Mouse (Mus musculus) heart, embryonic 14.5 days (tissue): ENCODE measurements around the gene Nck1. TPM values are rescaled to one million over a fixed set of nuclear protein-coding genes. Genes with fewer than 3 reads are reported as not detected.
A peak's percentile ranks its signal among the peaks of the same experiment; 100 is the strongest.

Experiments used
- ATAC-seq: fragments of 200-750 bp; cut with Nextera tagmentation; 2 replicates; pipeline ENCODE4 v1.8.0; 2017; ENCODE audit warnings: low read depth, moderate TSS enrichment; ENCODE audit not compliant: insufficient number of reproducible peaks, insufficient read depth, low FRiP score
- H3K27ac ChIP-seq, 2 experiments: fragments of 200-500 bp in 1 of 2; fragments of 300-500 bp in 1 of 2; sonication (generic) in 1 of 2; replicated peaks in 1 of 2; 2 replicates each; pipeline ENCODE4 v1.5.1; 2012 to 2014; ENCODE audit warnings: low read depth in 2 of 2, low read length in 2 of 2, control low read depth in 1 of 2, mild to moderate bottlenecking in 1 of 2, mixed read lengths in 1 of 2; ENCODE audit not compliant: control insufficient read depth in 1 of 2, insufficient read depth in 1 of 2
- H3K27me3 ChIP-seq: fragments of 300-500 bp; sonication (generic); 2 replicates; pipeline ENCODE4 v1.6.1; 2014; ENCODE audit warnings: mild to moderate bottlenecking, low read length, control low read depth; ENCODE audit not compliant: control insufficient read depth, insufficient read depth
- H3K36me3 ChIP-seq: fragments of 300-500 bp; sonication (generic); 2 replicates; pipeline ENCODE4 v1.6.1; 2014; ENCODE audit warnings: mild to moderate bottlenecking, control low read depth, low read length, mixed read lengths; ENCODE audit not compliant: control insufficient read depth, insufficient read depth
- H3K4me1 ChIP-seq, 2 experiments: fragments of 200-500 bp in 1 of 2; fragments of 300-500 bp in 1 of 2; sonication (generic) in 1 of 2; 2 replicates each; pipeline ENCODE4 v1.6.1; 2012 to 2014; ENCODE audit warnings: low read length in 2 of 2, control low read depth in 1 of 2, mixed read lengths in 1 of 2; ENCODE audit not compliant: control insufficient read depth in 2 of 2, insufficient read depth in 2 of 2
- H3K4me2 ChIP-seq: fragments of 300-500 bp; sonication (generic); 2 replicates; pipeline ENCODE4 v1.6.1; 2014; ENCODE audit warnings: mild to moderate bottlenecking, low read length
- H3K4me3 ChIP-seq, 2 experiments: fragments of 200-500 bp in 1 of 2; fragments of 300-500 bp in 1 of 2; sonication (generic) in 1 of 2; 2 replicates each; pipeline ENCODE4 v1.5.1; 2012 to 2014; ENCODE audit warnings: low read length in 2 of 2, mild to moderate bottlenecking in 2 of 2, control low read depth in 1 of 2, low read depth in 1 of 2, moderate library complexity in 1 of 2; ENCODE audit not compliant: control insufficient read depth in 1 of 2, insufficient read depth in 1 of 2
- H3K9ac ChIP-seq: fragments of 300-500 bp; sonication (generic); 2 replicates; pipeline ENCODE4 v1.6.1; 2014; ENCODE audit warnings: mild to moderate bottlenecking, low read length
- H3K9me3 ChIP-seq: fragments of 300-500 bp; sonication (generic); 2 replicates; pipeline ENCODE4 v1.6.1; 2016; ENCODE audit warnings: low read length, control low read depth; ENCODE audit not compliant: control insufficient read depth
- WGBS: fragments of 180-500 bp; shearing (Covaris S2); extraction: QIAGEN DNeasy Blood & Tissue Kit; methylation state at CpG from one replicate; pipeline ENCODE4 v1.1.7; 2014; 5-methylcytosine and 5-hydroxymethylcytosine counted together
- polyA plus RNA-seq: library from polyadenylated mRNA; unstranded; fragments of >200 nt; fragmentation: Nextera tagmentation; extraction: Ambion mirVana; gene quantifications from 2 replicates; pipeline ENCODE4 v1.2.1, GENCODE M21; 2014

Gene Nck1
- polyA plus RNA-seq, 1 experiment from 2014 or later, result 61.7 TPM

GRCm38 (mm10) chr9:100462098-100462497, 83.8 kb downstream of the Nck1 start:
- Histone ChIP-seq H3K4me3 (no peak overlapping the region), H3K9ac (no peak overlapping the region), H3K4me1 (no peaks in the 10 kb centered on the region), H3K36me3 (peaks cover 5% of the 10 kb centered on the region; the same call in 1 of the 2 replicates), H3K27ac (no peak overlapping the region), H3K27me3 (no peaks in the 10 kb centered on the region), H3K9me3 (no peaks in the 10 kb centered on the region), H3K4me2 (no peak overlapping the region)
- ATAC-seq, result no peak
- WGBS, result 90% methylated on average over 4 of the region's 4 CpGs

DNA sequence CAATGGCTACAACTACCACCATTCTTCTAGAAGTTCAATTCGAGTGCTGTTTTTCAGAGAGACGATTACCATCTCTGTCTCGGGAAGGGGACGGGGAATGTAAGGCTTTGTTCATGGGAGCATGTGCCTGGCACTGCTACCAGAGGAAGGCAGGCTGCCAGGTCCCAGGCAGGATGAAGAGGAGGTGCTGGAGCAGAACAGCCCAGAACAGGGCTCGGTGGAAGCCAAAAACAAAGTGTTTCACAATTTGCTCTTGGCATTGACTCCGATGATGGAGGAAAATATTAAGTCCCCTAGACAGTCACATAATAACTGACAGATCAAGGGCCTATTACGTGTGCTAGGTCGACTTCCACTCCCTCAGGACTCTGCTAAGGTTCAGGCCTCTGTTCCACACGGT, 84.3 kb downstream of the Nck1 start:
- Histone ChIP-seq H3K27me3 (no peaks in the 10 kb centered on the region), H3K4me1 (no peaks in the 10 kb centered on the region), H3K9me3 (no peaks in the 10 kb centered on the region), H3K36me3 (peaks cover 5% of the 10 kb centered on the region; the same call in 1 of the 2 replicates), H3K4me2 (no peak overlapping the region), H3K27ac (no peak overlapping the region), H3K4me3 (no peak overlapping the region), H3K9ac (no peak overlapping the region)
- no peak for ATAC-seq
- 86% methylated on average over 9 of the region's 9 CpGs for WGBS

- Histone ChIP-seq H3K27me3 (no peaks in the 10 kb centered on the region), H3K9ac (no peak overlapping the region), H3K9me3 (no peaks in the 10 kb centered on the region), H3K4me1 (no peaks in the 10 kb centered on the region), H3K4me2 (no peak overlapping the region), H3K4me3 (no peak overlapping the region), H3K27ac (no peak overlapping the region), H3K36me3 (no peaks in the 10 kb centered on the region)
- WGBS, result 89% methylated on average over 9 of the region's 9 CpGs
- ATAC-seq, result no peak
Measured at GRCm38 (mm10) chr9:100460203-100460602, 85.7 kb downstream of the Nck1 start.

DNA sequence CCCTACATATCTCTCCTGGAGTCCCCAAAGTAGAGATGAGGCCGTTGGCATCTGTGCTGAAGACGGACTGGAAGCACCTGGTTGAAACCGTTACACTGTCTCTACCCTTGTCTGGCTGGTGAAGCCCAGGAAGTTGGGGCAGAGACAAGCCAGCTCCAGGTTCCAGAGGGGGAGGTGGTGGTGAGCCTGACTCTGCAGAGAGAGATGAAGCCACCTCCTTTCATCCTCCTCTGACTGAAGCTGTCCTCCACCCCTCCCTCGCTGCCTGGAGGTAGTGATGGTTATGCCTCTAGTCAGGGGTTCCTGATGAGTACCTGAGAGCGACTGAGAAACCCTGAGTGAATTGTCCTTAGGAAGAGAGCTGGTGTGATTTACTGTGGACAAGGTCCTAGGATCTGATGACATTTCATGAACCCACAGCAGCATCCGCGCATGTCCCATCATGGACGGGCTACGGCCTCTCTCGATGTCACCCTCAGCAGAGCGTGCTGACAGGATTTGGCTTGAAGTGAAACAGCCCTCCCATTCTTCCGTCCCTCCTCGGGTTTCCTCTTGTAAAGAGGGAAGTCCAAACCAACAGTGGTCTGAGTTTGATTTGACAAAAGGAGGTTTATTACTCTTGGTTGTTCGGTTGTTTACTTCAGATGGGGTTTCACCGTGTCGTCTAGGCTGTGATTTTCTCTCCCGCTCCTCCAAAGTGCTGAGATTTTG, 87.8 kb downstream of the Nck1 start:
- Histone ChIP-seq H3K27ac (no peak overlapping the region), H3K9me3 (no peaks in the 10 kb centered on the region), H3K9ac (no peak overlapping the region), H3K4me2 (no peak overlapping the region), H3K27me3 (no peaks in the 10 kb centered on the region), H3K4me1 (peaks cover 0 to 7% of the 10 kb centered on the region in 2 experiments; a peak in 1 of 4 replicates), H3K4me3 (no peak overlapping the region), H3K36me3 (no peaks in the 10 kb centered on the region)
- 54% methylated on average over 17 of the region's 17 CpGs for WGBS
- ATAC-seq, result 0 out of 2 replicates have a peak, but pooled peaks have one; percentile 19

DNA sequence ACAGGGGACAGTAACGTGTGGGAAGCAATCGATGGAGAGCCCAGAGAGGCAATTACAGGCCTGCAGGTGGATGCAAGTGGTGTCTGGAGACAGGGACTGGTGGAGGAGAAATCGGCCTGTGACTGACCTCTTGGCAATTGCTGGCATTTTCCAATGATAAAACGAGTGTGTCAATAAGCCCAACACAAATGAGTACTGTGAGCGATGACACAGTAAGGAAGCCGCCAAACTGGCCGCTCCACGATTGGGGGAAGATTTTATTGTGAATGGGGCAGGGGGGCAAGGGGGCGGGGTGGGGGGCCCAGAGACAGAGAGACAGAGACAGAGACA, 91.3 kb downstream of the Nck1 start:
- WGBS, result 15% methylated on average over 9 of the region's 9 CpGs
- Histone ChIP-seq H3K36me3 (no peaks in the 10 kb centered on the region), H3K27ac (no peak overlapping the region), H3K27me3 (no peaks in the 10 kb centered on the region), H3K4me3 (peak overlapping the region; percentile 49 to 55), H3K9ac (peak overlapping the region; percentile 74), H3K4me2 (peak overlapping the region; percentile 93), H3K4me1 (peaks cover 7 to 15% of the 10 kb centered on the region in 2 experiments; a peak in 3 of 4 replicates), H3K9me3 (no peaks in the 10 kb centered on the region)
- ATAC-seq, result no peak

GRCm38 (mm10) chr9:100453944-100454663, 91.8 kb downstream of the Nck1 start:
- peak overlapping the region; percentile 93 for H3K4me2 ChIP-seq
- no peaks in the 10 kb centered on the region for H3K9me3 ChIP-seq
- no peaks in the 10 kb centered on the region for H3K27me3 ChIP-seq
- no peaks in the 10 kb centered on the region for H3K36me3 ChIP-seq
- peak overlapping the region; percentile 49 to 55 for H3K4me3 ChIP-seq
- WGBS, result 6% methylated on average over 25 of the region's 25 CpGs
- H3K9ac ChIP-seq, result peak overlapping the region; percentile 74
- H3K27ac ChIP-seq, result no peak overlapping the region
- ATAC-seq, result no peak
- peaks cover 7 to 15% of the 10 kb centered on the region in 2 experiments; a peak in 3 of 4 replicates for H3K4me1 ChIP-seq

GRCm38 (mm10) chr9:100452432-100452831, 93.5 kb downstream of the Nck1 start:
- Histone ChIP-seq H3K9me3 (no peaks in the 10 kb centered on the region), H3K27me3 (peaks cover 12% of the 10 kb centered on the region; the same call in 1 of the 2 replicates), H3K4me1 (peaks cover 7 to 15% of the 10 kb centered on the region in 2 experiments; a peak in 3 of 4 replicates), H3K4me3 (no peak overlapping the region), H3K27ac (no peak overlapping the region; a peak in 1 of 4 replicates), H3K4me2 (peak overlapping the region; percentile 16; the same call in 1 of the 2 replicates), H3K9ac (no peak overlapping the region), H3K36me3 (no peaks in the 10 kb centered on the region)
- peak; percentile 72 for ATAC-seq
- 34% methylated on average over 6 of the region's 6 CpGs for WGBS
